ENCODE assay signal across 8 mouse cellular contexts in genomic region chr2:151536618-151536974, GRCm38 (mm10). TPM values are rescaled to one million over a fixed set of nuclear protein-coding genes. Genes with fewer than 3 reads are reported as not detected.
DNase-seq lines count a peak whose midpoint lies in the region; ATAC-seq lines count a peak whose summit lies in the region.
"Had no signal": no experiment of that assay in that cellular context is flagged by ENCODE, and none has a peak within 500 bp of the region (broad histone marks: within the 10 kb centered on the region; RNA-seq: fewer than 3 reads in every experiment).

No protein-coding gene starts in this region.

- DNase-seq in neural tube, embryonic 10.5 days (ENCODE audit: extremely low spot score, low spot score), result no peak
- DNase-seq in adrenal gland, postnatal 10 days, result peak; percentile 74
- peak; percentile 40 to 66 for DNase-seq in heart, postnatal 14 days
- peak; percentile 46 to 79 for DNase-seq in left cerebral cortex, postnatal 10 days (ENCODE audit: extremely low spot score in 1 of 2, low spot score in 2 of 2)
- DNase-seq in cerebellum, postnatal 4 days (ENCODE audit: low spot score in 2 of 2), result no peak

- H3K36me3 ChIP-seq in neural tube, embryonic 14.5 days (ENCODE audit: control insufficient read depth, insufficient read depth, low read length), result no peaks in the 10 kb centered on the region
- H3K36me3 ChIP-seq in neural tube, embryonic 15.5 days, result no peaks in the 10 kb centered on the region

- intact Hi-C loops in heart, postnatal 14 days (cut with DNase I), result no loop called here
- intact Hi-C loops in left cerebral cortex, postnatal 10 days (cut with DNase I), result no loop called here

- H3K9me3 ChIP-seq in neural tube, embryonic 14.5 days (ENCODE audit: control insufficient read depth, low read length), result no peaks in the 10 kb centered on the region
- no peaks in the 10 kb centered on the region for H3K9me3 ChIP-seq in neural tube, embryonic 15.5 days (replicated peaks)

- no peak overlapping the region for H3K9ac ChIP-seq in neural tube, embryonic 14.5 days (replicated peaks; ENCODE audit: low read depth, low read length)
- H3K9ac ChIP-seq in neural tube, embryonic 15.5 days (replicated peaks), result no peak overlapping the region
- H3K9ac ChIP-seq: liver, embryonic 14.5 days had no signal

- no peak overlapping the region for H3K4me2 ChIP-seq in neural tube, embryonic 14.5 days (ENCODE audit: low read depth, low read length)
- no peak overlapping the region for H3K4me2 ChIP-seq in neural tube, embryonic 15.5 days

- H3K27me3 ChIP-seq in neural tube, embryonic 14.5 days (ENCODE audit: control insufficient read depth, insufficient read depth, low read length), result no peaks in the 10 kb centered on the region
- no peaks in the 10 kb centered on the region for H3K27me3 ChIP-seq in neural tube, embryonic 15.5 days (replicated peaks)

- H3K4me1 ChIP-seq in neural tube, embryonic 14.5 days (ENCODE audit: control insufficient read depth, insufficient read depth, low read length), result peaks cover 3% of the 10 kb centered on the region
- peaks cover 5% of the 10 kb centered on the region for H3K4me1 ChIP-seq in neural tube, embryonic 15.5 days

- H3K27ac ChIP-seq in neural tube, embryonic 14.5 days (ENCODE audit: low read depth, low read length), result 0 out of 2 replicates have a peak overlapping the region, but pooled peaks have one; percentile 28
- peak overlapping the region; percentile 61 for H3K27ac ChIP-seq in neural tube, embryonic 15.5 days (replicated peaks)
- H3K27ac ChIP-seq: liver, embryonic 14.5 days had no signal

- no peak overlapping the region for H3K4me3 ChIP-seq in neural tube, embryonic 14.5 days (ENCODE audit: low read depth, low read length)
- no peak overlapping the region for H3K4me3 ChIP-seq in neural tube, embryonic 15.5 days (replicated peaks)

- 72% methylated on average over 5 of the region's 5 CpGs for WGBS in neural tube, embryonic 14.5 days
- WGBS in neural tube, embryonic 15.5 days, result 74% methylated on average over 5 of the region's 5 CpGs

- ATAC-seq in neural tube, embryonic 14.5 days (ENCODE audit: low read depth), result no peak
- peak; percentile 18; the same call in 1 of the 2 replicates for ATAC-seq in neural tube, embryonic 15.5 days (ENCODE audit: low FRiP score)

RNA-seq across cellular contexts. Expression of gene Fkbp1a, which starts 5.7 kb away (rescaled TPM):
- 618 and 641 TPM in 2 replicates for polyA plus RNA-seq in neural tube, embryonic 14.5 days (2014; fragmentation: Nextera tagmentation; extraction: Ambion mirVana)
- 100 to 1,000 TPM; 265 to 283 TPM for total RNA-seq in adrenal gland, postnatal 10 days (2021)
- total RNA-seq in heart, postnatal 14 days (2021), result 100 to 1,000 TPM; 279 to 287 TPM
- 100 to 1,000 TPM; 558 to 568 TPM for total RNA-seq in left cerebral cortex, postnatal 10 days (2021)
- polyA plus RNA-seq in neural tube, embryonic 15.5 days (2015; fragmentation: Nextera tagmentation; extraction: Ambion mirVana), result 644 and 655 TPM in 2 replicates

RNA-seq across cellular contexts. Expression of gene Sdcbp2, which starts 35.8 kb away (rescaled TPM):
- 0.72 and 1.1 TPM in 2 replicates for polyA plus RNA-seq in neural tube, embryonic 14.5 days (2014; fragmentation: Nextera tagmentation; extraction: Ambion mirVana)
- total RNA-seq in adrenal gland, postnatal 10 days (2021), result 1 to 10 TPM; 2.2 to 2.3 TPM
- total RNA-seq in heart, postnatal 14 days (2021), result 1 to 10 TPM; 1.6 to 2.4 TPM
- 1 to 10 TPM; 1.5 to 1.6 TPM for total RNA-seq in left cerebral cortex, postnatal 10 days (2021)
- polyA plus RNA-seq in neural tube, embryonic 15.5 days (2015; fragmentation: Nextera tagmentation; extraction: Ambion mirVana), result 1.2 and 2.8 TPM in 2 replicates

RNA-seq across cellular contexts. Expression of gene Nsfl1c, which starts 42.6 kb away (rescaled TPM):
- 264 and 265 TPM in 2 replicates for polyA plus RNA-seq in neural tube, embryonic 14.5 days (2014; fragmentation: Nextera tagmentation; extraction: Ambion mirVana)
- total RNA-seq in adrenal gland, postnatal 10 days (2021), result 100 to 1,000 TPM; 100 to 114 TPM
- total RNA-seq in heart, postnatal 14 days (2021), result 10 to 100 TPM; 77.9 to 78.7 TPM
- 100 to 1,000 TPM; 146 to 150 TPM for total RNA-seq in left cerebral cortex, postnatal 10 days (2021)
- polyA plus RNA-seq in neural tube, embryonic 15.5 days (2015; fragmentation: Nextera tagmentation; extraction: Ambion mirVana), result 254 and 270 TPM in 2 replicates

Comparison
In these comparisons a context has a peak if more than half of its experiments do, and no peak if none do; other contexts are left out.
1. DNase-seq: peak in adrenal gland, postnatal 10 days (single experiment), heart, postnatal 14 days (2 of 2) and left cerebral cortex, postnatal 10 days (2 of 2); none in neural tube, embryonic 10.5 days (single experiment) and cerebellum, postnatal 4 days (0 of 2).